Mouse (Mus musculus) testis, adult 2 months (tissue): ENCODE data around the gene Mettl14. TPM values are rescaled to one million over a fixed set of nuclear protein-coding genes. Genes with fewer than 3 reads are reported as not detected.

Experiments used
- H3K27ac ChIP-seq: fragments of 200-500 bp; 2 replicates; pipeline ENCODE4 v1.5.1; 2012; ENCODE audit warnings: low read depth, low read length; ENCODE audit not compliant: control insufficient read depth, insufficient read depth
- H3K27me3 ChIP-seq: fragments of 200-500 bp; 2 replicates; pipeline ENCODE4 v1.6.1; 2012; ENCODE audit warnings: mild to moderate bottlenecking, low read length, moderate library complexity; ENCODE audit not compliant: control insufficient read depth, insufficient read depth
- H3K36me3 ChIP-seq: fragments of 200-500 bp; 2 replicates; pipeline ENCODE4 v1.6.1; 2012; ENCODE audit warnings: mild to moderate bottlenecking, low read length; ENCODE audit not compliant: control insufficient read depth, insufficient read depth
- H3K4me1 ChIP-seq: fragments of 200-500 bp; 2 replicates; pipeline ENCODE4 v1.6.1; 2012; ENCODE audit warnings: low read length; ENCODE audit not compliant: control insufficient read depth, insufficient read depth
- H3K4me3 ChIP-seq: fragments of 200-500 bp; 2 replicates; pipeline ENCODE4 v1.5.1; 2012; ENCODE audit warnings: low read depth, mild to moderate bottlenecking, low read length, moderate library complexity, mixed read lengths; ENCODE audit not compliant: control insufficient read depth
- CTCF ChIP-seq: fragments of 200-500 bp; IDR thresholded peaks from 2 replicates; pipeline ENCODE4 v1.5.1; 2012; ENCODE audit warnings: low read depth, mild to moderate bottlenecking, inconsistent platforms, low read length, moderate library complexity; ENCODE audit not compliant: control insufficient read depth, insufficient read depth, insufficient replicate concordance
- POLR2A ChIP-seq: fragments of 200-500 bp; IDR thresholded peaks from 2 replicates; pipeline ENCODE4 v1.6.1; 2012; ENCODE audit warnings: low read depth, mild to moderate bottlenecking, inconsistent platforms, low read length, moderate library complexity; ENCODE audit not compliant: control insufficient read depth
- polyA plus RNA-seq: library from polyadenylated mRNA; depleted of rRNA; stranded (reverse); fragments of >200 nt; gene quantifications from 2 replicates; pipeline ENCODE4 v1.2.3, GENCODE M21; 2012

Gene Mettl14
- polyA plus RNA-seq, 1 experiment, result 4.5 TPM

GRCm38 (mm10) chr3:123341049-123341448 lies 44.9 kb downstream of the Mettl14 start:
- H3K27ac ChIP-seq, result no peak overlapping the region

DNA sequence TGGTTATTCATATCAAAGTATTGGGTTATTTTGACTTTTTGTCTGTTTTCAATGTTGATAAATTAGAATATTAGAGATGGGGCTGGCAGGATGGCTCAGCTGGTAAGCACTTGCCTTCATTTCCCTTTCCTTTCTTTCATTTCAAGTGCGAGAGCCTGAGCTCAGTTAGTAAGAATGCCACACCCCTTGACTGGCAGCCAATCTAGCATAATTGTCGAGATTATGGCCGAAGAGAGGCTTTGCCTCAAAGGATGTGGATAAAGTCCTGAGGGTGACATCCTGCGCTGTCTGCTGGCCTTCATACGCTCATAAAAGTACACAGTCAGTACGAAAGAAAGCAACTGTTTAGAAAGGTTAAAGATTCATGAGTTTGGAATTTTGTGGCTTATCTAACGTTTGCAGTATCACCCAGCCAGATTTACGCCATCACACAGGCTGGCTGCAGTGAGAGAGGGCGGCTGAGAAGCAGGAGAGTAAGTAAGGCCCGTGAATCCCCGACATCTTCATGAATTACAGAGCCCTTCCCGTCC lies 47.2 kb downstream of the Mettl14 start:
- H3K27ac ChIP-seq, result no peak overlapping the region
- H3K4me1 ChIP-seq, result no peaks in the 10 kb centered on the region
- TF ChIP-seq CTCF (no peak), POLR2A (no peak)
- H3K36me3 ChIP-seq, result no peaks in the 10 kb centered on the region
- H3K27me3 ChIP-seq, result no peaks in the 10 kb centered on the region
- no peak overlapping the region for H3K4me3 ChIP-seq

More at GRCm38 (mm10) chr3:123341049-123341448, 44.9 kb downstream of the Mettl14 start:
- TF ChIP-seq CTCF (no peak), POLR2A (no peak)
- Histone ChIP-seq H3K4me1 (no peaks in the 10 kb centered on the region), H3K4me3 (no peak overlapping the region), H3K27me3 (no peaks in the 10 kb centered on the region), H3K36me3 (no peaks in the 10 kb centered on the region)

DNA sequence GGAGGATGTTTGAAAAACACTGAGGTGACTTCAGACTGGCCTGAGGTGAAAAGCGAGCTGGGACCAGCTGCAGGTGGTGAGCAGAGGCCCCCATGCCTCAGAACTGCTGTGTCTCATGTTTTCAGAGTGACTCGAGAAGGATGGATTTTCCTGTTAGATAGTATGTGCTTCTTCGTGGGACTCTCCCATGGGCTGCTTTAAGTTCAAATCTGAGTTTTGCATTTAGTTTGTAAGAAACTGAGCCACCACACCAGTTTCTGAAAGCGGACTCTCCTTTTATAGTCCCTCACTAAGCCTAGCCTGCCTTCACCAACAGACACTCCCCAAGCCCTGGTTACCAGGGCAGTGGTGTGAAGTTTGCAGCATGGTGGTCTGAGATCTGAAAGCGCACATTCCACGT lies 48.1 kb downstream of the Mettl14 start:
- Histone ChIP-seq H3K27ac (no peak overlapping the region), H3K4me1 (no peaks in the 10 kb centered on the region), H3K4me3 (no peak overlapping the region), H3K36me3 (no peaks in the 10 kb centered on the region), H3K27me3 (no peaks in the 10 kb centered on the region)
- no peak for TF ChIP-seq CTCF

GRCm38 (mm10) chr3:123336951-123337350 lies 49.0 kb downstream of the Mettl14 start:
- no peaks in the 10 kb centered on the region for H3K36me3 ChIP-seq
- no peaks in the 10 kb centered on the region for H3K4me1 ChIP-seq
- H3K27ac ChIP-seq, result no peak overlapping the region
- no peak for TF ChIP-seq CTCF
- no peak for TF ChIP-seq POLR2A
- no peaks in the 10 kb centered on the region for H3K27me3 ChIP-seq
- no peak overlapping the region for H3K4me3 ChIP-seq

GRCm38 (mm10) chr3:123336455-123336854 lies 49.5 kb downstream of the Mettl14 start:
- Histone ChIP-seq H3K4me1 (no peaks in the 10 kb centered on the region), H3K27ac (no peak overlapping the region), H3K27me3 (no peaks in the 10 kb centered on the region), H3K36me3 (no peaks in the 10 kb centered on the region), H3K4me3 (no peak overlapping the region)
- no peak for TF ChIP-seq POLR2A
- TF ChIP-seq CTCF, result no peak

DNA sequence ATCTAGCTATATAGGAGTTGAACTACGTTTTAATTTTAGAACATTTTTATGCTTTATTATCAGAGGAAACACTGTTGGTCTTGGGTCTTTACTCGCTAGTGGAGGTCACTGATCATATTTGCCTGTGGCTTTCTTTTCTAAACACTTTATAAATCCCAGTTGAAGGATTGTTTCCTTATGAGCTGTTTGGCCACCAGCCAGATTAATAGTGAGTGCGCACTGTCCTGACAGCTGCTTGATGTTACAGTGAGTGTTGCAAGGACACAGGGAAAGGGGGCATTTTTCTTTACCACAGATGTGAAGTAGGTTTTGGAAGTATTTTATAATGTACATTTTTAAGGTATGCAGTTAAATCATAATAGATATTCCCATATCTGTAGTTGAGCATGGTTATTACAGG lies 50.4 kb downstream of the Mettl14 start:
- no peak overlapping the region for H3K27ac ChIP-seq
- no peaks in the 10 kb centered on the region for H3K36me3 ChIP-seq
- no peak overlapping the region for H3K4me3 ChIP-seq
- TF ChIP-seq POLR2A (no peak), CTCF (no peak)
- no peaks in the 10 kb centered on the region for H3K4me1 ChIP-seq
- no peaks in the 10 kb centered on the region for H3K27me3 ChIP-seq

DNA sequence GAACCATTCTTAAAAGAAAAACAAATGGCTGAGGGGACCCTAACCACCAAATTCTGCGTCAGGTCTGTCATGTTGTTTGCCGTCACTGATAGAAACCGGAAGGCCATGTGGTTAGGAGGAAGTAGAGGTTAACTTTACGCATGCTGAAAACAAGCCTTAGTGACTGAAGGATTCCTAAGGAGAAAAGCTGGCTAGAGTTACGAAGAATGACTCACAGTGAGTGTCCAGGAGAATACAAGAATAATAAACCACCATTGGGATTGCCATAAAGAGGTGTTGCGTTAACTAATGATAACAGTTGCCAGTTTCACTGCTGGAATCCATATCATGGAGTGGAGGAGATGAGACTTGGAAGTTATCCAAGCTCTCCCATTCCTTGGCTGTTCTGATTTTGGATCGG lies 51.0 kb downstream of the Mettl14 start:
- Histone ChIP-seq H3K4me3 (no peak overlapping the region), H3K4me1 (no peaks in the 10 kb centered on the region), H3K27ac (no peak overlapping the region), H3K36me3 (no peaks in the 10 kb centered on the region), H3K27me3 (no peaks in the 10 kb centered on the region)
- no peak for TF ChIP-seq CTCF
- TF ChIP-seq POLR2A, result no peak

- H3K27me3 ChIP-seq, result no peaks in the 10 kb centered on the region
- H3K4me3 ChIP-seq, result no peak overlapping the region
- no peaks in the 10 kb centered on the region for H3K36me3 ChIP-seq
- no peak overlapping the region for H3K27ac ChIP-seq
- TF ChIP-seq CTCF (no peak), POLR2A (no peak)
- no peaks in the 10 kb centered on the region for H3K4me1 ChIP-seq
These were observed 52.9 kb downstream of the Mettl14 start for GRCm38 (mm10) chr3:123333055-123333424.
